Mouse (Mus musculus) c-Kit-negative CD71-positive TER-119-positive erythroid progenitor cells, embryonic 14.5 days (primary cell): ENCODE results near the gene Camk1g.

ENCODE experiments used
- DNase-seq: peaks from one replicate; pipeline ENCODE4 v3.0.0-alpha.2; 2013; ENCODE audit warnings: low read depth, low spot score

The Camk1g gene

GRCm38 (mm10) chr1:193332671-193333070, 37.4 kb downstream of the Camk1g start:
- no peak for DNase-seq

GRCm38 (mm10) chr1:193332018-193332417, 38.1 kb downstream of the Camk1g start:
- DNase-seq, result no peak

GRCm38 (mm10) chr1:193330626-193331025, 39.5 kb downstream of the Camk1g start:
- DNase-seq, result no peak

- no peak for DNase-seq
Observed at GRCm38 (mm10) chr1:193330172-193330571, 39.9 kb downstream of the Camk1g start.

GRCm38 (mm10) chr1:193329557-193329956, 40.5 kb downstream of the Camk1g start:
- no peak for DNase-seq

GRCm38 (mm10) chr1:193327686-193328085, 42.4 kb downstream of the Camk1g start:
- DNase-seq, result no peak

GRCm38 (mm10) chr1:193327216-193327615, 42.9 kb downstream of the Camk1g start:
- no peak for DNase-seq

- no peak for DNase-seq
Observed at GRCm38 (mm10) chr1:193326456-193327145, 43.5 kb downstream of the Camk1g start.

- DNase-seq, result no peak
Observed at GRCm38 (mm10) chr1:193325891-193326290, 44.2 kb downstream of the Camk1g start.

- DNase-seq, result no peak
Observed at GRCm38 (mm10) chr1:193324224-193324623, 45.9 kb downstream of the Camk1g start.

- DNase-seq, result no peak
Observed at GRCm38 (mm10) chr1:193323686-193324085, 46.4 kb downstream of the Camk1g start.

GRCm38 (mm10) chr1:193320398-193320797, 49.7 kb downstream of the Camk1g start:
- no peak for DNase-seq

GRCm38 (mm10) chr1:193319721-193320120, 50.4 kb downstream of the Camk1g start:
- no peak for DNase-seq

- DNase-seq, result no peak
Observed at GRCm38 (mm10) chr1:193317159-193317559, 52.9 kb downstream of the Camk1g start.

- DNase-seq, result no peak
Observed at GRCm38 (mm10) chr1:193316358-193316750, 53.7 kb downstream of the Camk1g start.

GRCm38 (mm10) chr1:193315705-193316357, 54.3 kb downstream of the Camk1g start:
- DNase-seq, result no peak

GRCm38 (mm10) chr1:193311596-193311995, 58.5 kb downstream of the Camk1g start:
- no peak for DNase-seq

GRCm38 (mm10) chr1:193310519-193311085, 59.5 kb downstream of the Camk1g start:
- no peak for DNase-seq

GRCm38 (mm10) chr1:193309785-193310518, 60.1 kb downstream of the Camk1g start:
- DNase-seq, result no peak

- no peak for DNase-seq
Observed at GRCm38 (mm10) chr1:193306832-193307231, 63.3 kb downstream of the Camk1g start.

GRCm38 (mm10) chr1:193305386-193305785, 64.7 kb downstream of the Camk1g start:
- no peak for DNase-seq

- no peak for DNase-seq
Observed at GRCm38 (mm10) chr1:193303096-193303495, 67.0 kb downstream of the Camk1g start.
